Mouse (Mus musculus): ENCODE measurements at regions not wholly inside any gene's neighbourhood (a gene's known extent, or its start where the extent isn't known, plus 50 kb on each side); places are given as distances from the start of the nearest gene placed in this dataset.

- TF ChIP-seq CTCF (conservative IDR thresholded peaks at IDR 0.05; ENCODE audit: insufficient read depth, insufficient read length, low read depth, low read length): no peak
- no peak for TF ChIP-seq POLR2A (IDR thresholded peaks at IDR 0.05; ENCODE audit: low read depth, low read length)
Measured at GRCm38 (mm10) chr13:90545816-90546215, 359.3 kb downstream of the Atp6ap1l start.
